Mouse (Mus musculus) spleen, postnatal 14 days (tissue): Measurements from ENCODE around the gene E330014E10Rik.
"Not testable (repeated sequence)": the region's sequence is repeated elsewhere in the genome, so short reads cannot be mapped to it uniquely, and the experiment has no call there.

ENCODE experiments used
- DNase-seq, 2 experiments: peaks; one replicate each; pipeline ENCODE4 v3.0.0; 2021 to 2022; ENCODE audit warnings: low spot score in 2 of 2

The E330014E10Rik gene

DNA sequence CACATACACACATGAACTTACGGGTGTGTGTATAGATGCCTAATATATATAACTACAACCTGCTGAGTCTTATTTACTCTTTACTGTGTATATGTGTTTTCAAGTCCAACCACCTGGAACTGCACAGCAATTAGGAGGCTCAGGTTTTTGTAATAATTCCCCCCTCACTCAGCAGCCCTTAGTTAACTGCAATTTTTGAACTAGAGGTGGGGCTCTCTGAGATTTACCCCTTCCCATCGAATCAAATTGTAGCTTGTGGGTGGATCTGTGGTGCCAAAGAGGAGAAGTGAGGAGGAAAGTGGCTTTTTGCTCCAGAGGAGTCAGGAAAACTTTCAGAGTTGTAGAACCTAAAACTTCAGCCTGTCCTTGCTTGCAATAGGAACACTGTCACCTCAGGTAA is at the start of gene E330014E10Rik:
Gene E330014E10Rik (plus strand): TSS at position 301 of the 400 bp plus-strand sequence.
- DNase-seq, result not testable (repeated sequence)

DNA sequence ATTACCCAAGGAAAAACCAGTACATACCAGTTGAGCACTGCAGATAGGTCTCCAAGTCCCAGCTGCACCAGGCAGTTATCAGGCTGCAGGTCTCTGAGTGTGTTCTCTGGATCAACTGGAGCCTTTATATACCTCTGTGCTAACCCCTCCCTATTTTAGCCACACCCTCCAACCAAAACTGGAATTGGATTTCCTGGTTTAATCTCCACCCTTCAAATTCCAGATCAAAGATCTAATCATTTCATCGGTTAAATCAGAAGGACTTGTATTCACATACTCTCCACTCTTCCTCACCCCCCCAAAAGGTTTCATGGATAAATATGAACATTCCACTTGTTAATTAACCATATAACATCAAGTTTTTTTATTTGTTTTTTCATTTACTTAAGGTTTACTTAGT is 39.7 kb upstream of the E330014E10Rik start, which contains the start of gene Gm7978:
Gene Gm7978 (minus strand): TSS at position 101 of the 400 bp plus-strand sequence.
- not testable (repeated sequence) for DNase-seq

DNA sequence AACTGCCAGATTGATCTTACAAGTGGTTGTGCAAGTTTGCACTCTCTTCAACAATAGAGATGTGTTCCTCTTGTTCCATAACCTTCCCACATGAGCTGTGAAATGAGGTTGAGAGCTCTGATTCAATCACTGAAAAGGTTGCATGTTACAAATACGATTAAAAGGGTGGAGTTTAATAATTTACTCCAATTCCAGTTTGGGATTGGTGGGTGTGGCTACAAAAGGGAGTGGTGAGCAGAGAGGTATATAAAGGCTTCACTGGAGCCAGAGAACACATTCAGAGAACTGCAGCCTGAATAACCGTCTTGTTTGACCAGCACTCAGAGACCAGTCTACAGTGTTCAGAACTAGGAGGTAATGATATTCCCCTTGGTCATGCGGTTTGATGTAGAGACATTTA is 34.1 kb upstream of the E330014E10Rik start, which contains the start of gene Gm7982:
Gene Gm7982 (plus strand): TSS at position 301 of the 400 bp plus-strand sequence.
- not testable (repeated sequence) for DNase-seq

DNA sequence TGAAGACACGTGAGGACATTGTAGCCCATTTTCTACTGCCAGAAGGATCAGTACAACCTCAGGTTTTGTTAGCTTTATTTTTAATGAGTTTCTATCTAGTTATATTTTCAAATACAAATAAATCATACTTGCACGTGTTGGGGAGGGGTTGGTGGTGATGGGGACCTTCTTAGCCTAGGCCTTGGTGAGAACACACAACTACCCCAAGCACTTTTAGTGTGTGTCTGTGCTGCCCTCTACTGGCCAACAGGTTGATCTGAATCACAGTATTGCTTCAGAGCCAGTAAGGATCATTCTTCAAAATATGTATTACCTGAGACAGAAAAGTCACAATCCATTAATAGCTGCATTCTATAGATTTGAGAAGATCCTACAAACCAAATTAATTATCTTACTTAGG is 35.1 kb downstream of the E330014E10Rik start:
- not testable (repeated sequence) for DNase-seq

DNA sequence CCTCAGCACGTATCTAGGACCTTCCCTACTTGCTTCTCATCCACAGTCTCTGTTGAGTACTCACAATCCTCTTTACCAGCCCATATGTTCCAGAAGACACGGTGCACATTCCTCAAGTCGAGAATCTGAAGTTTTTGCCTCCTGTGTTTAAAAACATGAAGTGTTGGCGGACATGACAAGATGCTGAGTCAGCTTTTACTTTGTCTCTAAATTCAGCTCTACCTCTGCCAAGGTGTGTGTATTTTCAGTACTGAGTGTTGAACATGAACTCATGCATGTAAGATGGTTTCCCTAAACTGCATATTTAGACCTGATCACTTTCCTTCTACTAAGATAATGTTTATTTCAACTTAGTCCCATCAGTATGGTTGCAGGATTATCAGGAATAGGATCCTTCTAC is 60.8 kb downstream of the E330014E10Rik start:
- no peak for DNase-seq

DNA sequence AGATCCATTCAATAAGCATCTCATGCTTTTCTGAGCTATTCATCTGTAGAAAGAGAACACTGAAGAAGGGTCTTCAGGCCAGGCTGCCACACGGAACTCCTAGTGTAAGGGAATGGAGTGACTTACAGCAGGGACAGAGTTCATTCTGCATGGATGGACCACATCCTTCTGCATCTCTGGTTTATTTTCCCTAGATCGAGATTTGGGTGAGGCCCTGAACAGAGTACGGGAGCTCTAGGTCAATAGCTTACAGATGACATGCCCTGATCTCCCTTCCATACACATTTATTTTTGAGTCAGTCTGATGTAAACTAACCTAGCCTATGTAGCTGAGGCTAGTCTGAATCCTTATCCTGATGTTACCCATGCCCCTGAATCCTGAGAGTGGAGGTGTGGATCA is 78.2 kb downstream of the E330014E10Rik start:
- no peak for DNase-seq
